Mouse (Mus musculus) embryo, embryonic 9.5 days (tissue): ENCODE results near the gene Slc24a4.

ENCODE experiments used
- DNase-seq: peaks from one replicate; pipeline ENCODE4 v3.0.0-alpha.2; 2017; ENCODE audit errors: extremely low spot score

Slc24a4 gene

DNA sequence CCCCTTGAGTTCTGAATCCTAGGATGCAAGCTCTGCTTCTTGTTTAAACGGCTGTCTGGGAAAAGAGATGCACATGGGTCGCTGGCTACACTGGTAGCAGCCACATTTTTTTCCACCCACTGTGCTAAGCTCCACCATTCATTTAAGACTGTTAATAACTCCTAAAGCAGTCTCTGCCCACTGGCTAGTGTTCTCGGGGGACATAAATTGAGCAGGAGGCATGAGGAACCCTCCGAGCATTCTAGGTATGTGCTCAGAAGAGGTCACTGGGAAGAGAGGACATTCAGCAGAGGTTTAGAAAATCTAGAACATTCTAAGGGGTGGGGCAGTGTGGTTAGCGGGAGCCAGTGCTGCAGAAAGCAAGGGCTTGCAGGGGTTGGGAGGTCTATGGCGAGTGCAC lies 156.8 kb downstream of the Slc24a4 start:
- DNase-seq = no peak

DNA sequence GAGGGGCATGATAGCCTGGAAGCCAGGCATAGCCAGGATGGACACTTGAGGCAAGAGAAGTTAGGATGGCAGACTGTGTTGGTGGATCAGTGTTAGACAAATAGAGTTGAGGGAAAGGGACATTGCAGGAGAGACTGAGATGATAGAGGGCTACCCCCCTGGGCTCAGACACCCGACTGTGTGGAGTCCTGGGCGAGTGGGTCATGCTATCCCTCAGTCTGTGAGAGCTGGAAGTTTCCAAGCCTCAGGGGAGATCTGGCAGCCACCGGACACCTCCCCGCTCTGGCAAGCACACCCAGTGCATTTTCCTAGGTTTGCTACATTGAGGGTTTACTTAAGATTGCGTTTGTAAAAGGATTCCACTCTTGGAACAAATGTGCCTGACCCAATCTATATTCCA lies 157.2 kb downstream of the Slc24a4 start:
- no peak for DNase-seq

DNA sequence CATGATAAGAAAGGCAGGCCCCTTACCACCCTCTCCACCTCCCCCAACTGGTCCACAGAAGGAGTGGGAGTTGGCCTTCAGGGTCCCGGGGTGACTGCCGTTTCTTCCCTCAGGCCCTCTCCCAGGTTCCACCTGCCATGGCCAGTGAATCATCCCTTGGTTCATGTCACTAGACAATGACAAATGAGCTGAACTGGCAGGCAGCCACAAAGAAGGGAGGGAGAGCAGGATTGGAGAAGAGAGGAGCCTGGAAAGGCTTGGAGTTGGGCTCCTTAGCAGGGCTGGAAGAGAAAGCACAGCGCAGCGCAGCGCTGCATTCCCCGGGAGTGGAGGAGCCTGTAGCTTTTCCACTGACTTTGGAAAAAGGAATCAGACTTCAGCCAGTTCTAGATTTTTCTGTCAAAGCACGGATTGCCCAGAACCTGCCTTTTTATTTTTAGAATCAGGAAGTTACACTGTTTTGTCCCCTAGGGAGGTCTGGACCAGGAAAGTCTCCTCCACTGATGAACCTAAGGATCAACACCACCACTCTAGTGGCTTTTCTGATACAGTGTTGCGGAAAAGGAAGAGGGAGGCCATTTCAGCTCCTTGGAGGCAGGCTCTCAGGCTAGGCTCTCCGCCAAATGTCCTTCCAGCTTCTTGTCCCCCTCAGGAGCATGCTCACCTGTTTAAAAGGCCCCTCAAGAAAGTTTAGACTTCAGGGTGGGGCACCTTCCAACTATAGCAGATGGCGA lies 158.3 kb downstream of the Slc24a4 start:
- DNase-seq = no peak

DNA sequence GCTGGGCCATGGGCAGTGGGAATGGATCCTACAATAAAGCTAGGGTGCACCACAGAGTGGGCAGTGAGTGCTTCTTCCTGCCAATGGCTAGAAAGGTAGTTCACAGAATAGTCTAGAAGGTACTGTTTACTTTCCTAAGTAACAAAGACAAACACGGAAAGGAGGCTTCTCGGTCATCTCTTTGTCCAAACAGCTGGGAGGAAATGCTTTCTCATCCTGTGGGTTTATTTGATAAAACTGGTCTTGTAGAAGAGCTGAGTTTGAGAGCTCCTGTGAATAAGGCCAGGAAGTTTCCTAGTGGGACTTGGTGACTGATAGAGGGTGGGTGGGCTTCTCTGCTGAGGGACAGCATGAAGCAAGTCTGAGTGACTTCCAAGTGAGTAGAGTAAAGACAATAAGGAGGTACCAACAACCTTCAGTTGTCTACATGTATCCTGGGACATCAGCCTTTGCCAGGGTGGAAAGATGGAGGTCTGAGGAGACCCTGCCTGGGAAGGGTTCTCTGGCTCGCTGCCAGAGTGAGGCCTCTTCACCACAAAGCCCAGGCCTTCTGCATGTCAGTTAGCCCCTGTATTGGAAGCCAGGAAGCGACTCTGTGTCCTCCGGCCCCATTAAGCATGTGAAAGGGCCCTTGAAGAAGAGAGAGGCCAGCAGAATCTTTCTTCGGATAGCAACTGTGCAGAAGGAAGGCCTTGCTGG lies 159.5 kb downstream of the Slc24a4 start:
- DNase-seq = no peak

DNA sequence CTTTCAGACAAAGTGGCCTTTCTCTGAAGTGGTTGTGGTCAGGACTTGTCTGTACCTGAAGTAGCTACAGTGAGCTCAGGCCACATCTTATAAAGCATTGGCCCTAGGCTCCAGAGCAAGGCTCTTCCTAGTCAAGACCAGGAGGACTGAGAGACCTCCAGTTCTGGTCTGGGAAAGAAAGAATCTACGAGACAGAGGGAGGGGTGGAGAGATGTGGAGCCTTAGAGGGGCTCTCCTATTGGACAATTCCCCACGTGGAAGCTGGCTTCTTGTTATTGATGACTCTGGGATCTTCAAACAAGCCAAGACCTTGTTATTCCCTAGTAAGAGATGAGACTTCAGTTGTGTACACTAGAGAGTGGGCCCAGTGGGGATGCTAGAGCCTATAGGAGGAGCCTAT lies 160.3 kb downstream of the Slc24a4 start:
- no peak for DNase-seq

DNA sequence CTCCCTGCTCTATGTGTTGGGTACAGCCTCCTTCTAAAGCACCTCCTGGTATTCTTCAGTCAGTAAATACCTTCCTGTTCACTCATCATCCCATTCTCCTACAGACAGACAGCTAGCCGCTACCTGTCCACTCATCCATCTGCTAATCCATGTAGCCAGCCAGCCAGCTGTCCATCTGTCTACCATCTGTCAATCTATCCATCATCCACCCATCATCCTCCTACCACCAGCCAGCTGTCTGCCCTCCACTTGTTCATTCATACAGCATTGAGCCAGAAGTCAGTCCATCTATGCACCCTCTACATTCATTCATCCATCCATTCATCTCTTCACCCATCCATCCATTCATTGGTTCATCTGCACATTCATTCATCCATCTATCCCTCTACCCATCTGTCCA lies 161.0 kb downstream of the Slc24a4 start:
- no peak for DNase-seq

DNA sequence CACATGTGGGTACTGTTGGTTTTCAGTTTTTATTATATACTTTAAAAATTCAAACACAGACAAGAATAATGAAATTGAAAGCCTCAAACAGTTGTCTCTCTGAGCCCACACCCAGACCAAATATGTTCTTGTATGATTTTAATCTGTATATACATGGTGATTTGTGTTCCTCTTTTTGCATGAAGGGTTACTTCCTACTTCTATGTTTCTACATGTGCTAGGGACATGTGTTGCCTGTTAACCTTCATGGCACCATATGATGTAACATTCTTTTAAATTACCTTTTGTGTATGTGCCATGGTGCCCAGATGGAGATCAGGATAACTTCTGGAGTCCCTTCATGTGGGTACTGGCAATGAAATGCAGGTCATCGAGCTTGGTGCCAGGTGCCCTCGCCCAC lies 162.1 kb downstream of the Slc24a4 start:
- no peak for DNase-seq

DNA sequence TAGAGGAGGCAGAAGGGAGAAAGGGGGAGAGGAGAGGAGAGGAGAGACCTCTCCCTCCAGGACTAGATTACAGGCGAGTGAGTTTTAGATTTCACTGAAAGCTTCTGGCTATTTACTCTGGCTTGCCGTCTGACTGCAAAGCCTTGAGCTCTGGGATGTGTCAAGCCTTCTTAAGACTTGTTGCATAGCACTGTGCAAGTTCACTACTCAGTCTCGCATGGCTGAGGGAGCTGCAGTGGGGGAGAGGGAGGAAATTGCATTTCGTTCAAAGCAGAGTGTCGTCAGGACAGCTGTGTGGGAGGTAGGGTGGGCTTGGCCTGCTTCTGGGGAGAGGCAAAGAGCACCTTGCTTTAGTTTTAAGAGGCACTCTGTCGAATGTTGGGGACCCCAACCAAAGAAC lies 163.2 kb downstream of the Slc24a4 start:
- no peak for DNase-seq

DNA sequence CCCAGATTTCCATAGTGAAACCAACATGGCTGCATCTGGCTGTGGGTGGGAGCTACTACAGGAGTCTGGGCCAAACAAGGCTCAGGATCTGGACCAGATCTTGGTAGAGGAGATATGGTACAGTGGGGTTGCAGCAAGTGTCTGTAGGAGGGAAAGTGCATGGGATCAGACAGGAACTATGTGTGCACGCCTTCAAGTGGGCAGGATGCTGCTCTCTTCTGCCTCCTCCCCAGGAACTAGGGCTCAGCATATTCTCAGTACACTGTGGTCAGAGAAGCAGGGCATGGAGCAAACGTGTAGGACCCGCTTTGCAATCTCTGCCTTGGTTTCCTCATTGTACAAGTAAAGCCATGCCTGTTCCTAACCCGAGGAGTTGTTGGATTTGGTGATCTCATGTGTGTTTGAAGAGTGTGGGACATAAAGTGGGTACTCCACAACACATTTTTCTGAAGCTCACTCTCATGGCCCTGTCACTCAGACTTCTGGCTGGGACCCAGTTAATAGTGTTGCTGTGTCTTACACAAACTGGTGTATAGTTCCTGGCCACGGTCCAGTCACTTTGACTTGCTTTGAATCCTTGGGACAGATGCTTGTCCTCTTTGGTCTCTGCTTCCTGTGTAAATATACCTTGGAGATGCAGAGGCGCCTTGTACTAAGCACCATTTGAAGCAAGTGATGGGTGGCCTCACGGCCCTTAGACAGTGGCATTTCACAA lies 164.1 kb downstream of the Slc24a4 start:
- DNase-seq = no peak

DNA sequence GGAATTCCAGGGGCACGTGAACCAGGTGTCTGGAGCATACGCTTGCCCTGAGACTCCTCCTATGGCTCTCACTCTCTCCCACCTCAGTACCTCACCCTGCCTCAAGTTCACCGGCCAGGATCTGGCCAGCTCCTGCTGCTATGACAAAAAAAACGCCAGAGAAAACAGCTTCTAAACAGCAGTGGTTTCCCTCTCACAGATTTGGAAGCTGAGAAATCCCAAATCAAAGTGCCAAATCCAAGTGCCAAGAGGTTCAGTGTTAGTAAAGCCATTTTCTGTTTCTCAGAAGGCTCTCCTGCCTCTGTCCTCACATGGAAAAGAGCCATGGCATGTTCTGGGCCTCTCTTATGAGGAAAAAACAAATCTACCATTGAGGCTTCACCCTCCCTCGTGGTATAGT lies 166.1 kb downstream of the Slc24a4 start:
- DNase-seq = no peak

DNA sequence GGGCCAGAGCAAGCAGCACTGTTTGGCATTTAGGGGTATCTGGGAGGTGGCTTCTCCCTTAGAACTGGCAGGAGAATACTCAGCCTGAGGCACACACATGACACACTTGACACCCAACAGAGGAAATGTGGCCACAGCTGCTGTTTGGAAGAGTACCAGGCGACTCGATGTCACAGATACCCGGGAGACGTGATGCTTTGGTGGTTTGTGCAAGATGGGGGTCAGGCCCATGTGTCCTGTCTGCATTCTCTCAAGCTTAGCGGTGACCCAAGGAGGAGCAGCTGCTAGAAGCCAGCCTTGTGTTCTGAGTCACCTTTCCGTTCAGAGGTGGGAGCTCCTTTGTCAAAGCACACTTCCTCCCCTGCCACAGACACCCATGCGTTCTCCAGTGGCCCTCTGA lies 166.7 kb downstream of the Slc24a4 start:
- DNase-seq = no peak

DNA sequence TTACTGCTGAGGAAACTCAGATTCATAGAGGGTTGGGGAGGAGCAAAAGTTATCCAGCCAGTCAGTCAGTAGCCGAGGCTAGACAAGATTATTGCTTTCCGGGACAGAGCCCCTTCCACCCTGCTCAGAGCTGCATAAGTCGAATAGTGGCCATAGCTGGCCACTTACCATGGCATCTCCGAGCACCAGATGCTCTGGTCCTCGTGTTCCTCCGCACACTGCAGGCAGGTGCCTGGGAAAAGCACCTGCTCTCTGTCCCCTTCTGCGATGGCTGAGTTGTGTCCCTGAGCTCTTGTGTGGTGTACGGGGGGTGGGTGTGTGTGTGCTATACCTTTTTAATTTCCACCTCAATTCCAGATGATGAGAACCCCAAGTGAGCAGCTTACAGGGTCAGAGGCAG lies 167.1 kb downstream of the Slc24a4 start:
- no peak for DNase-seq

DNA sequence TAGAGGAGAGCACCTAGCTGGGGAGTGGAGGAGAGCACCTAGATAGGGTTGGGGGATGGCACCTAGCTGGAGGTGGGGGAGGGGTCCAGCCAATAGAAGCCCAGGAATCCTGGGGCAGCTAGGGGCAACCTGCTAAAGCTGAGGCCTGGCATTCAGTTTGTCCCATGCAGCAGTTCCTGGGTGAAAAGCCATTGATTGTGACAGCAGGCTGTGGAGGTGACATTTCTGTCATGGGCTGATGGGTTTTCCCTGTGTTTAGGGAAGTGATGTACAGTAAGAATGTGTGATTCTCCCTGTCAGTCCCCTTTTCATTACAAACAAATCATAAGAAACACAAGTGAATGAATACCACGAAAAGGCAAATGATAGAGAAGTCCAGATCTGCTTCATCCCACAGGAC lies 167.8 kb downstream of the Slc24a4 start:
- no peak for DNase-seq

DNA sequence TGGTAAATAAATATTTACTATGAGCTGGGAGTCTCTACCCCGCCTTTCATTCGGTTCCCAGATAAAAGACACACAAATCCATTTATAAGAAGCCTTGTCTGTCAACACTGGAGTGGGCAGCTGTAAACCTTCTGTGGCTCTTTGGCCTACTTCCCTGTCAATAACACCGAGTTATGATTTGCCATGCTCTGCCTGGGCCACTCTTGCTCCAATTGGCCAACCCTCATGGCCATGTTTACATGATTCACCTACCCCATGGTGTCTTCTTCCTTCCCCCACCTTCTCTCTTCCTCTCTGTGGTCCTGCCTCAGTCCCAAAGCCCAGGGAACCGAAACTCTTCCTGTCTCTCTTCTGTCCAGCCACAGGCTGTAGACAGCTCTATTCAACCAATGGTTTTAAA lies 168.4 kb downstream of the Slc24a4 start:
- DNase-seq = no peak

DNA sequence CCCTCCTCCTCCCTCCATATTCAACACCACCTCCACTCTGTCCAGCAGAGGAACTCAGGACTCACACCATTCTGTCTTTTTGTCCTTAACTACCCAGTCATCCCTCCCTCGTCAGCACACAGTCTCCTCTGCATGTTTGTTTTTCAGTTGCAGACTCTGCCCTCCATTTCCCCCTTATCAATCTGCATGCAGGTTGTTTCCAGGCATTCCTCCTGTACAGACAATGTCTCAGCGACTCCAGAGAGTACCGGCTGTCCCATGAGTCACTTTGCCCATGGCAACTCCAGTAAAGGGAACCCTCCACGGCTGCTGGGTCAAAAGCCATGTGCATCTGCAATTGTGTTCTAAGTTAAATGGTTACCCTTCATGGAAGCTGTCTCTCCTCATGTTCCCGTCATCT lies 170.7 kb downstream of the Slc24a4 start:
- no peak for DNase-seq

DNA sequence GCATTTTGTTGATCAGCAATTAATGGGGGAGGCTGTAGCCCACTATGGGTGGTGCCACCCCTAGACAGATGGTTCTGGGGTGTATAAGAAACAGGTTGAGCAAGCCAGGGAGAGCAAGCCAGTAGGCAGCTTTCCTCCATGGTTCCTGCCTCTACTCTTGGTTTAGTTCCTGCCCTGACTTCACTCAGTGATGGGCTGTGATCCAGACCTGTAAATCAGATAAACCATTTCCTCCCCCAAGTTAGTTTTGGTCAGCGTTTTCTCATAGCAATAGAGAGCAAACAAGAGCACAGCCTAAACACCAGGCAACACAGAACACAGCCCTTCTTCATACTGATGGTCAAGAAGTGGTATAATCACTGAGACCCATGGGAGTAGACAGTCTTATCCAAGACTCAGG lies 173.1 kb downstream of the Slc24a4 start:
- no peak for DNase-seq

DNA sequence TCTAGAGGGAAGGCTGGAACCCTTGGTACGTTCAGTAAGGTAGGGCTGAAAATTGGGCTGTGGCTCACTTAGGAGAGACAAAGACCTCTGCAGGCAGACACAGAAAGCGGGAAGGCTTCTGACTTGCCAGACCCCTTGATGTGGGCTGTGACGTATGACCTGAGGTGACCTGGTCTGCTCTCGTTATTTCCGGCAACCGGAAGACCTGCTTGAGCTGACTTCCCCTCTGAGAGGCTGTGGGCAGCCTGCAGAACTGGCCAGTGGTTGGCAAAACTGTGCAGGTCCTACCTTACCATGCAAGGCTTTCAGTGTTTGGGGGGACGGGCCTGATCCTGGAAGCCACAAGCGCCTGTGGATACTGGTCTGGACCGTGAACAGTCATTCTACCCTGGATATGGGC lies 173.8 kb downstream of the Slc24a4 start:
- no peak for DNase-seq

DNA sequence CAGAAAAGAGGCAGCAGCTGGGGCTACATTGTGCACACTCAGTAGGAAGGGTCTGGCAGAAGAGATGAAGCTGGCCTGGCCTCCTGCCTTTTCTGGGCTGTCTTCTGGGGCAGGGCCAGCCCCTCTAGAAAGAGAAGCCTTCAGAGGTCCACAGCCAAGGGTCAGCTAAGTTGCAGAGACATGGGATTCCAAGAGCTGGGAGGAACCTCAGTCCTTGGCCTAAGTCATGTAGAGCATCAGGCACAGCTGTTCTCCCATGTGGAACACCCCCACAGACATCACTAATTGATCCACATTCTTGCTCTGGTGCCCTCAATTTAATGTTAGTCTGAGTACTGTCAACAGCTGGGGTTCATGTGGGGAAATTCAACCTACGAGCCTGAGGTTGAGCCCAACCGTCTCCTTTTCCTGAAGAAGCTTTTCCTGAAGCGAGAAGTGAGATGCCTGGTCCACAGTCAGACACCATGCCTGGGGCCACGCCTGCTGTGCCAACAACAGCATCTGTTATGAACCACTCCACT lies 174.4 kb downstream of the Slc24a4 start:
- DNase-seq = no peak

DNA sequence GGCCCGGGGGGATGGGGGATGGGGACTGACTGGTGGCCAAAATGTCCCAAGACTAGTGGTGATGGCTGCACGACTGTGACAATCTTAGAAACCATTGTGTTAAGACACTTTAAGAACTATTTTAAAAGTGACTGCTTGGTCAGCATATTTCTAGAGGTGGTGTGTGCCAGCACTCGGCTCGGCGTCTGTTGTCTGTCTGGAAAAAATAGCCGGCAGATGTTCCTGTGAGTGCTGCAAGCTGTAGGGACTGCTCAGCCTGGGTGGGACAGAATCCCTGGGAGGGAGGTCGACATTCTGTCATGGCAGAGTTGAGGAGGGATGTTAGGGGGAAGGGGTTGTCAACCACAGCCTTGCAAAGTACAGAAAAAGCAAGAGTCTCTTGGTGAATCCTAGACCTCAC lies 175.3 kb downstream of the Slc24a4 start:
- no peak for DNase-seq

DNA sequence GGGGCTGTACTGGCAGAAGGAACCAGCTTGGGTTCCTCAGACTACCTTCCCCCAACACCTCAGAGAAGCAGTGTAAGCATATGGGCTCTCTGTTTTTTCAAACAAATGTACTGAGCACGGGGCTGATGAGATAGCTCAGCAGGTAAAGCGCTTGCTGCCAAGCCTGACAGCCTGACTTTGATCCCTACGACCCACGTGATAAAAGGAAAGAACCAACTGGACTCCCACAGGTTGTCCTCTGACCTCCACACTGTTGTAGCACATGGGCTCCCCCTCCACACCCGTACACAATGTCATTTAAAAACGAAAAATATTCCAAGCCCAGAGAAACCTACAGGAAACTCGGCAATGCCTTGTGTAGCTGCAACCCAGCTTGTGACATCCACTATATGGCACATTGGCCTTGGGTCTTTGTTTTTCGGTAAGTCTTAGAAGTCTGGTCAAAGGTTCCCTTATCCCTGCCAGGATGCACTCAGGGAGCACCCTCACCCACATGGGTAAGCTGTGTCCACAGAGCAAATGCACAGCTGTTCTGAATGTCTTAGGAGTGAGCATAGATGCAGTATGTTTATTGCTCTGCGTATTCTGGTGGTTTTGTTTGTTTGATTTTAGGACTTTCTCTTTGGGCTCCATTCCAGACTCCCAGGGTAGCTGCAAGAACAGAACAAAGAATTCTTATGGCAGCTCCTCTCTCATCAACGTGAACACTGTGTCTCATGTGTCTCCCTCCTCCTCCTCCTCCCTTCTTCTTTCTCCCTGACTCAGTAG lies 176.7 kb downstream of the Slc24a4 start:
- no peak for DNase-seq

DNA sequence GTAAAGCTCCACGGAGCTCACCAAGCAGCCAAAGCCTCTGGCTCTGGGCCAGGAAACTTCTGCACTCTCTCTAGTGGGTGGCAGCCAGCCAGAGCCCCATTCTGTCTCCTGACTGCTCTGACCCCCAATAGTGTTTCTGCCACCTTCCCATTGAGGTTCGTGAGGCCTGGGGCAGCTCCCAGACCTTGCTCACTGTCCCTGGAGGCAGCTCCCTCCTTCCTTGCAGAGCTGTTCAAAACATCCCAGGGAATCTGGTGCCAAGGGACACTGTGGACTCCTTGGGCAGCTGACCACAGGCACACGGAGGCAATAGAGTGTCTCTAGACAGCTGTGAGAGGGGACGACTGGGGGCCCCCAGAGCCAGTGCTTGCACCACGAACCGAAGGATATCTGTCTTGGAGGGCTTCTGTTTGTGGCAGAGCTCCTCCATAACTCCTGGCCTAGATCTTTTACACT lies 179.5 kb downstream of the Slc24a4 start:
- no peak for DNase-seq

DNA sequence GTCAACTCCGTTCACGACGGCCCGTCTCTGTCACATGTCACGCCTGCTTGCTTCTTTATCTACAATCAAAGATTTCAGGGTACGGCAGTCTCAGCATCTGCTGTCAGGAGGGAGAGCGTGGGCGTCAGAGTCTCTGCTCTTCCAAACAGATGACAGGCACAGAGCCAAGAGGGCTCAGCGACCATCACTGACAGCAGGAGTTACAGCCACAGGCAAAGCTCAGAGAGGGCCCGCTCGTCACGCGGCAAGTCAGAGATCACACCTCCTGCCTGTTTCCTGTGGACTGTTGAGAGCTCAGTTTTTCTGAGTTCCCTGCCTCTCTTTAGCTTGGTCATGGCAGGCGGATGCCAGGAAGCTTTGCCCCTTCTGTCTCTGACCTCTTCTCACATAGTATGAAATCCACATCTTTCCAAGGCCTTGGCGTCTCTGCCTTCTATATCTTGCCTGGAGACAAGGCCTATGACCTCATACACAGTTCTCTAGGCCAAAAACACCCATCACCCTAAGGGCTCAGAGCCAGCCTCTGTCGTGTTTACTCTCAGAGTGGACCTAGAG lies 180.0 kb downstream of the Slc24a4 start:
- no peak for DNase-seq
